Mouse (Mus musculus) adrenal gland (tissue): Measurements from ENCODE around the gene Fam170b.

Experiments
- intact Hi-C: fragments of 180-260 bp; cut with DNase I; formaldehyde crosslinking; loops from one replicate; pipeline ENCODE4 v1.15.1; 2025
- long read RNA-seq, 2 experiments: library from polyadenylated mRNA; unstranded; transcript quantifications; one replicate each; pipeline ENCODE4 v2.0.0; 2020; ENCODE audit warnings: borderline replicate concordance in 1 of 2; ENCODE audit not compliant: insufficient replicate concordance in 1 of 2

Gene Fam170b
- long read RNA-seq, experiment 1, result 0 reads
- long read RNA-seq, experiment 2, result 0 reads

DNA sequence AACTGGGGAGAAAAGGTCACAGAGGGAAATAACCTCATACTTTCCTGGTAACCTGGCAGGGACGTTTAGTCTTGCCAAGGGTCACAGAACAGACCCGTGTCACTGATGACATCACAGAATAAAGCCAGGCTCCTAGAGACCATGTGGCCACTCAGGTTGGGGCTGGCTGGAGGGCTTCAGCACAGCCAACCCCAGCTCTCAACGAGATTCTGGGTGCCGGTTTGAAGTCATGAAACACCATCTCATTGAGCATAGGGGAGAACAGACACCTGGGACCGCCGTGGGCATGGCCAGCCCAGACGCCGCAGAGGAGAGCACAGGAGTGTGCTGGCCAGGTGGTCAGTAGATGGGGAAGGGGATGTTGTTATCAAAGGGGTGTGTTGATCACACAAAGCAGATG is at the start of gene Fam170b:
Gene Fam170b (plus strand): TSS at position 116 of the 400 bp plus-strand sequence.
- intact Hi-C loops, result no loop called here

DNA sequence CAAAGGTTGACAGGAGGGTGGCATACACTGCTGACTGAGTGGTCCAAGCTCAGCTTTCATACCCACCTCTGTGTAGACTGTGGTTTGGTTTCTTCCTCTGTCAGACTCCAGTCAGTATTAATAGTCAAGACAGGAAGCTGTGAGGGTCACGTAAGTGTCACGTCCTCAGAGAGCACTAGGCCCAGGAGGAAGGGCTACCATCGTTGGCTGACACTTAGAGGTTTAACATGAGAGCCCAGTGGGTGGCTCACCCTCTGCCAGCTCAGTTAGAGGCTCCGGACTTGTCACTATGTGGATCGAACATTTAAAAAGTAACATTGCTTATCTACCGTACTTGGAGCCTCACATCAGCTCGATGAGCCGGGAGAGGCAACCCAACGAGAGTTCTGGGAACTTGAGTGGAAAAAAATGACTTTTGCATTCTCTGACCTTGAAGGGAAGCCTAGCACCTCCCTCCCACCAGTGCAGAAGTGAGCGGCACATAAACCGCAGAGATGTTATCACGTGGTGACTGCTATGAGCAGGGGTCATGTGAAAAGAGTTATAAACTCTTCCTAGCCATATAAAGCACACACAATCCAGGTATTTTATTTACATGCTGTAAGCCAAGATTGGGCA is 49.5 kb upstream of the Fam170b start:
- intact Hi-C loops, result no loop called here

DNA sequence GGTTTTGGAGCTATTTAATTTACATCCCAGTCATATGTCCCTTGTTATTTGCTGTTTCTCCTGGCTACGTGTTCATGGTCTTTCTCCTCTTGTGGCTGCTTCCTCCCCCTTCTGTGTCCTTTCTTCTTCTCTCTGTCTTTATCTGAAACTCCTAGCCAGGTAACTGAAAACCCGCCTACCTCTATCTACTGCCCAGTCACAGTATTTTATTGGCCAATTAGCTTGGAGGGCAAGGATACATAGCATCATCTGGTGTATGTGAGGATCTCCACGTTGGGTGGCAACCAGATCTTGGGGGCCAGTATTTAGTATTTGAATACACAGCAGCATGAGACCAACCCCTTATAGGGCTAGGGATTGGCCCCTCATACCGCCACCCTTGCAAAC is 49.0 kb upstream of the Fam170b start:
- intact Hi-C loops, result no loop called here

DNA sequence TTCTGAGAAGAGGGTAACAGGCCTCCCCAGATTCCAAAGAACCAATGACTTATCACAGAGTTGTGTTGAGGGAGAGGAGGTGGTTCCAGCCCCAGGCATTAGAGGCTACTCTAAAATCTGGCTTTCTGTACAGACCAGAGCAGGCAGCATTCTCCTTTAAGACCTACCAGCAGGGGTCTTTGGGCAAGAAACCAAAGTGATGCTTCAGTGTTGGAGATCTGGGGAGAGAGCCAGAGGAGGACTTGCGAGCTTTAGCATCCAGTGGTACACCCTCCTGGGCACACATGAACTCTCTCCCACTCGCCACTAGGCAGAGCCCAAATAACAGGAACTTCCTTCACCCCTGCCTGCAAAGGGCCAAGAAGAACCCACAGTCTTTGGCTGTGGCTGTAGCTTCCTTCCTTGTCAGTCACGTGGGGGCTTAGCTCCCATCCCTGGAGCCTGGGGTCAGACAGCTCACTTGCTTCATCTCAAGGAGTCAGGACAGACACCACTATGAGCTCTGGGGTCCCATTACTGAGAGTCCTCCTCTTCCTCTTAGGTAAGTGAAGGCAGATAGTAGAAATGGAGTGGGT is 48.1 kb upstream of the Fam170b start, which contains the start of gene Tmem273:
Gene Tmem273 (plus strand): TSS at position 408 of the 575 bp plus-strand sequence.
- intact Hi-C loops, result no loop called here

DNA sequence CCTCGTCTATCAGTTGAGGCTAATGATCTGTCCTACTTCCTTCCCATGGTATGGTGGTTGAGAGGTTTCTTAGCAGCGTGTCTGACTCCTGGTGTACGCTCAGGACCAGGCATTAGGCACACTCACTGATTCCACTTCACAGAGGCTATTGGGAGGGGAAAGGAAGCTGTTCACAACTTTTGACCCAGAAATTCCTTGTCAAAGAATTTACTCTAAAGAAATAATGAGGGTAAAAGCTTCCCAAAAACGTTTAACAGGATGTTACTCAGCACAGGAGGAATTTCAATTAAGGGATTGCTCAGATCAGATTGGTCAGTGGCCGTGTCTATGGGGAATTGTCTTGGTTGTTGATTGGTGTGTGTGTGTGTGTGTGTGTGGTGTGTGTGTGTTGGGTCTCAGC is 46.1 kb upstream of the Fam170b start:
- intact Hi-C loops, result no loop called here

DNA sequence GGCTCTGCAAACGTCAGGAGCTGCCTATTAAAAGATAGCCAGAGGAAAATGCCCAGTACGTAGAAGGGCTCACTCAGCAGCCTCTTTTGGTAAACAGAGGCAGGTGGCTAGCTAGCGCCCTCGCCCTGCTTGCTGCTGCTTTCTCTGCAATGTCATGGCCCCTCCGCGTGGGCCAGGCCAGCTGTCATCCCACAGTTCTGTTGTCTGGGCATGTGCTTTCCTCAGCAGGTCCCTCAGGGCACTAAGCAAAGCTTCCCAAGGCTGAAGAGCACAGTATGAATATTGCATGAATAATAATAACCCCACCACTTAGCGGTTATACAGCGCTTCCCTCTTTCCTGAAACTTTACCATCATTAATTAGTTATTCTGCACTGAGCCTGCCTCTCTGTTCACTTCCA is 37.4 kb upstream of the Fam170b start:
- intact Hi-C loops, result no loop called here

DNA sequence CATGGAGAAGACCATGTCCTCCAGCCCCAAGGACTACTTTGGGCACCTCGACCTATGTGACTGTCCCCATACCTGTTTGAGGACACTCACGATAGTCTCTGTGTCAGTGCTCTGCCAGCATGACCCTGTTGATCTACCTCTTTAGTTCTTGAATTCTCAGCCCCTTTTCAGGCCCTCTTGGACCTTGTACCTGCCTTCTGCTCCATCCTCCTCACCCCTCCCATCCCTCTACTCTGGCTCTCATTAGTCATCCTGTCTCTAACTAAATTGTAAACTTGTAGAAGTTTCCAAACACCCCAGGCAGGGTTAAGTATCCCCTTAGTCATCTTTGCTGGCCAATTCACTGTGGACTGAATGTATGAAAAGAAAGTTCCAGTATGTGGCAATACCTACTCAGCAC is 36.0 kb upstream of the Fam170b start:
- intact Hi-C loops, result no loop called here

DNA sequence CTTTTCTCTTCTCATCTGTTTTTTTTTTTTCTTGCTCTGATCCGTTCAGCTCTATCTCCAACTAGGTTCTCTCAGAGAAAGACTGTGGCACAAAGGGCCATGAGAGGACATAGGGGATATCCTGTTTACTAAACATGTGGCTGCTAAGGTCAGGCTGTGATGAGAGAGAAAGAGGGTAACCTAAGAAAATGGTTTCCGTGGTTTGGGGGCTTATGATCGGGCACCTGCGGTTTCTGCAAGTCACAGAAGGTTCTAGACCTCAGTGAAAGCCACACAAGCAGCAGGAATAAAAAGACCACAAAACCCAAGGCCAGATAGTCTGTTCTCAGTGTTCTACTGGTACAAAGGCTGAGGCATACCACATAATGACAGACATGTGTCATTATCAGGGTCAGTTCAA is 35.4 kb upstream of the Fam170b start:
- intact Hi-C loops, result no loop called here

DNA sequence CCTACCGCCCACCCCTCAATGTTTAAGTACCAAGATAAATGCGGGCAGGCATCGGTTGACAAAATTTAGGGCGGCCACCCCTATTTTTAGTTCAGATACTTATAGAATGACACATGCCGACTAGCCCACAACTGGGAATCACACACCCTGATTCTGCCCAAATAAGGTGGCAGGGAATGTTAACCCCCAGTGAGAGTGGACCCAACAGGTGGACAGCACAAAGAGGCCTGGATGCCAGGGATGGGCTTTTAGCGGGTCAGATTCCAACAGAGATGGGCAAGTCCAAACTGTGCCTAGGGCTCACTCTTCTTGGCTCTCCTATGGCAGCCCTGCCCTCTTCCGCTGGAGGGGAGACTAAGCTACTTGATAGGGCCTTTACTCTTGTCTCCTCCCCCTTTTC is 33.7 kb upstream of the Fam170b start:
- intact Hi-C loops, result loop anchor here (5.0 kb wide), 1 partner anchor 193 kb away; no protein-coding TSS in a partner anchor

DNA sequence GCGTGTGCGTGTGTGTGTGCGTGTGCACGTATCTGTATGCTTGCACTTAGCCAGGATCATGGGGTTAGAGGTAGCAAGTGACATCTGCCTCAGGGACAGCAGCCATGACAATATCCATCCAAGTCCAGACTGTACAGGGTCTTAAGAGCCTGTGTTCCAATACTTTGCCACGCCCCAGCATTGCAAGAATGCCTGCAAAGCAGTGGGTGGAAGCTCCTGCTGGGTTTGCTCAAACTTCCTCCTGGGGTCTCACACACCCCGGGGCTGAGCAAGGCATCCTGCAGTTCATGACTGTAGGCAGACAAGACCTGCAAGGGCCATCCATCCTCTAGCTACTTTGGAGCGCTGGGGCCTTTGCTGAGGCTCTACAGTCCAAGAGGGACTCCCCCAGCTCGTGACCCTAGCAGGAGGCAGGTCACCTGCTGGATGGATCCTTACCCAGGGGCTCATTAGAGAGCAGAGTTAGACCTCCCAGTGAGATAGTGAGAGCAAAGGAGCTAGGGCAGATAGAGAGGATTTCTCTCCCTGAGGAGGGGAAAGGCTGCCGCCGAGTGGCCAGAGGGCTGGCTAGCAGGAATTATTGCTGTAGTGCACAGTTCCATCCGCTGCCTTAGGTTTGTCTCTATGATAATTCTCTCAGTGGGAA is 32.6 kb upstream of the Fam170b start:
- intact Hi-C loops, result loop anchor here (5.0 kb wide), 1 partner anchor 194 kb away; no protein-coding TSS in a partner anchor

DNA sequence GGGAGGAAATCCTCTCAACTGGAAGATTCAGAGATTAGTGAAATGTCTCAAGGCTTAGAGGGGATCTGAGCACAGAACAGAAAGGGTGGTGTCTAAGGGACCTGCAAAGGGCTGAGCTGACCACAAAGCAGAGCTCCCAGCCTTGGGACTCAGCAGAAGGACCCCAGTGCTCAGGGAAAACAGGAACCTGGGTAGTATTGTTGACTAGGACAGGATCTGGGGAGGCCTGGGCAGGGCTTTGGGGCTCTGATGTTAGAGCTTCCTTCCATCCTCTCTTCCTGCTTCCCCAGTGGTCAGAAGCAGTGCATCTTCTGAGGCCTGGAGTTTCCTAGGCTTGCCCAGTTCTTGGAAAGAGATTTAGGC is 32.1 kb upstream of the Fam170b start:
- intact Hi-C loops, result loop anchor here (5.0 kb wide), 1 partner anchor 194 kb away; no protein-coding TSS in a partner anchor

DNA sequence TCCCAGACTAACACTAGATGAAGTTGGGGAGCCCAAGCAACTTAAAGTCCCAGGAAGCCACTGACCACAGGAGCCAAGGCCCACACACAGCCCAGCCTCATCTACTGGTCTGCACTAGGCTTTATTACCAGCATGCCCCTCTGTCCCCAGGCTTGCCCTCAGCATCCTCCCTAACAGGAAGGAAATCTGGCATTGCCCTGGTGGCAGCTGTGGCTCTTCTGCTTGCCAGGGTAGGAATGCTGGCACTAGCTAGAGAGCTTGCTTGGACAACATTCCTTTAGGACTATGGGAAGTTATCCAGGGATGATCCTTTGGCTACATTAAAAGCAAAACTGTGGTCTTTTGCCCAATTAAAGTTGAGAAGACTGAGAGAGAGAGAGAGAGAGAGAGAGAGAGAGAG is 23.7 kb upstream of the Fam170b start:
- intact Hi-C loops, result no loop called here

DNA sequence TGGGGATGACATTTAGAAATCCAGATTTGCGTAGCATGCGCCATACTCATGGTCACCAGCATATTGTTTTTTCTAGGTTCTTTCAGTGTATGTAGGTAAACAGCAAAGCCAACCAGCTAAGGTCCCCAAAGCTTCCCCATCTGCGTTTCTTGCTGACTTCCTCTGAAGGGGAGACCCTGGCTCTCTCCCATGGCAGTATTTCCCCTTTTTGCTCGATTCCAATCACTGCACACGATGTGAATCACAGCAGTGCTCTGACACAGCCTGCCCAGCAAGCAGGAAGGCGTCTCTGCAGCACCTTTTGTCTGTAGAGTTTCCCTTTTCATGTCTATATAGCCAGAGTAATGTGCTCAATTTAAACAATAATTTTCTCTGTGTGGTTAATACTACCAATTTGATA is 21.3 kb upstream of the Fam170b start:
- intact Hi-C loops, result no loop called here

DNA sequence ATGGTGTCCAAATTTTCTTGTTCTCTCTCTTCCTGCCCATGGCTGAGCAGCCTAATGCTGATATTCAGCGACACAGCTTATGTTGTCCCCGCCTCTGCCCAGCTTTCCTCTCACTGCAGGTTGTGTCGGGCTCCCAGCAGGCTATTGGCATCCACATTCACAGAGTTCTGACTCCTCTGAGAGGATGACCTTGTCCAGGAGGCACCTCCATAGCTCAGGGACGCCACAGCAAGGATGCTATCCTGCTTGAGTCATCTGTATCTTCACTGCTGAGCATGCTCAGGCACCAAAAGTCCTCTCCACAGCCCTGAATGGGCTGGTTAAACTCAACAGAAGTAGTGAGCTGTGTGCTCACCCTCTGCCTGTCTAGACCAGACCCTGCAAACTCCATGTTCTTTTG is 18.8 kb upstream of the Fam170b start:
- intact Hi-C loops, result no loop called here

DNA sequence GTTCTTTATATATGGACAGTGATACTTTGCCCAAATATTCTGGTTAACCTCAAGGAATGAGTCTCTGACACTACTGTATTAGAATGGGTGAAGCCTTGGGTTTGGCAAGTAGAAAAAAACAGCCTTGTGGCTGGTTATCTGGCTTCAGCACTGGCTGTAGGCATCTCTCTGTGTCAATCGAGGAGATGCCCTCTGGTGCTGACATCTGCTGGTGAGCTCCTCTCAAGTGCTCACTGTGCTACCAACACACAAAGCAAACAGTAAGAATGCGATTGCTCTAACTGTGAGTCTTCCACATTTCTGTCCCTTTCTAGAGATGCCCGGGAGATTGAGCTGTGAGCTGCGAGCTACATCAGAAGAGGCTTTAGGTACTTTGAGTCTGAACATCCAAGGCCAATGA is 17.2 kb upstream of the Fam170b start:
- intact Hi-C loops, result no loop called here

DNA sequence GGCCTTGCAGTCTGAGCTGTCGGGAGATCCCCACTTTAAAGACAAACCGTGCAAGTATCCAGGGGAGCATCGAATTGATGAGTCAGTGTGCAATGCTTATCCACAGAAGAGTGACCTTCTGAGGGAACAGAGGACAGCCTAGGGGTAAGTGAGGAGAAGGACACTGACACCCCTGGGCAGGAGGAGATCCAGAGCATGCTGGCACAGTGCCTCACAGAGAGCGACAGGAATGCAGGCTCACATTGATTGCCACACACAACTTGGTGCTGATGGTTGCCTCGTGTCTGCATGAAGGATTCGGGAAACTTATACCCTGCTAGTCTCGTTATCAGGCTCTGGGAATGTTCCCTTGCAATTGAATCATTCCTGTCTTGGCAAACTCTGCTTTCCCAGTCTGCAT is 16.5 kb upstream of the Fam170b start:
- intact Hi-C loops, result no loop called here

DNA sequence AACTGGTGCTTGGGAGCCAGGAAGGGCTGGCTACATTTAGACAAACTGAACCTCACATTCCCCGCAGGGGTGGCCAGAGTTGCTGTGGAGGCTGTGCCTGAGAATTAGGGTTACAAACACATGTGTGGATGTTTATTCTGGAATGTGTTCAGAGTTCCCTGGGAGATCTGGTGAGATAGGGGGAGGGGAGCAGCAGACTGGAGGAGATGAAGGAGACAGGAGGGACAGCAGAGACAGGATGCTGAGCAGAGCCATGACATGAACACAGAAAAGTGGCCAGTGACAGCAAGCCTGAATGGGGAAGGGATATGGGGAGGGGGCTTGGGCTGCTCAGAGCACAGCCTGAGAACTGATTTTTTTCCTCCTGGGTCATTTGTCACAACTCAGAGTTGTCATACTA is 14.5 kb upstream of the Fam170b start:
- intact Hi-C loops, result no loop called here

DNA sequence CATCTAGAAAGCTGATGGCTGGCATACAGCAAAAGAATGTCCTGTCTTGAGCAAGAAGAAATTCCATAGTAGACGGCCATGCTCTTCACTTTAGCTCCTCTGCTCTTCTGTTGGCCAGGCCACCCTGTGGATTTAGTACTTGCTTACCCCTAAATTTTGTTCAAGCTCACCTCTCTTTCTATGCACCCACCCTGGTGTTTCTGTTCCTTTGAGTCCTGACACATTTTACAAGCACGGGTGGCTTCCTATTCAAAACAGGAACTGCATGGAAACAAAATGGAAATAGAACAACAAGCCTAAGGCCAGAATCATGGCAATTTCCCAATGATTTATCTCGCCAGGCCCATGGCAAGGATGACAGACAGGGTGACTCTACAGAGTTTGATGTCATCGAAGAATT is 10.9 kb upstream of the Fam170b start:
- intact Hi-C loops, result no loop called here

DNA sequence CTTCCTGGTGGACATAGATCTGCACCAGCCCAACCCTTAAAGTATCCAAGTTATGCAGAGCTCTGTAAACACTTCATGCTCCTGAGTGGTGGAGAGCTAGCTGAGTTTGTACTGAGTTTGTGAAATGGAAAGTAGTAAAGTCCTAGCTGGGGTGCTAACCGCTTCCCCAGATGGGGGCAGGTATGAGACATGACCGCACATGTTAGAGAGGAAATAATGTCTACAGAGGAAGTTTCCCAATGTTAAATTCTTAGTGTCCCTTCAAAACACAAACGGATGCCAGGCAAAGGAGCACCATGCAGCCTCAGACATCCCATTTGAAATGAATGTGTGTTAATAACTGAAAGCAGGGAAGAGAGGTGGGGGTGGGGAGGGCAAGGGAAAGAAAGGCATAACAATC is 9.9 kb upstream of the Fam170b start:
- intact Hi-C loops, result no loop called here

DNA sequence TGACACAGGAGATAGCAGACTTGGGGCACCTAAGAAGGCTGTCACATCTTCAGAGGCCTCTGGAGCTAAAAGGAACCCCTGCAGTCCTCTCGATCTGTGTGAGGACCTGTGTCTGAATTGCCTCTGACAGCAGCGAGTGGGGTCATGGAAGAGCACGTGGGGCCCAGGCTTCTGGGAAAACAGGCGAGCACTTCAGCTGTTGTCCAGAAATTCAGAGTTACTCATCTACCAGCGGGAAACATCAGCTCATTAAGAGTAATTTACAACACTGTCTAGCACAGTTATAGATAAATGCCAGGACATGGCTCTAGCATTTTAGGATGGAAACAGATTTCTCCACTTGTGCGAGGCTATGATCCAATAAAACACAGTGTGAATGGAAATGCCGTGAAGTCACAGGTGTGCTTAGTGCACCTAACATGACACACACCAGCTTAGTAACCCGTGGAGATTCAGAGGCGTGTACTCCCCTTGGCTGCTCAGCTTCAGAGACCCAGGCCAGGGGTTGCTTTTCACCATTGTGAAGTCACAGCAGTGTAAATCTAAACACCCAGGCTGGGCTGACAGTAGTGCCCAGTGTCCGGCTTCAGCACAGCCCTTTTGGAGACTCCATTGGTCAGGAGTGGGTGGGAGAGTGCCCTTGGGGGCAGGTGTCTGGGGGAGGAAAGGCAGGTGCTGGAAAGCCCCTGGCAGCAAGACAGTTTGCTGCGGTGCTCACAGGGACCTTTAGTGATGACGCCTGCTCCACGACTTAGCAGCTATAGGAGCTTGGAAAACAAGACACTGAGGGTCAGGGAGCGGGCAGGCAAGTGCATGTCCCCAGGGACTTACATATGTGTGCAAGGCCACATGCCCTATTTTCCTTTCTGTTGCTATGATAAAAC is 9.3 kb upstream of the Fam170b start:
- intact Hi-C loops, result no loop called here

DNA sequence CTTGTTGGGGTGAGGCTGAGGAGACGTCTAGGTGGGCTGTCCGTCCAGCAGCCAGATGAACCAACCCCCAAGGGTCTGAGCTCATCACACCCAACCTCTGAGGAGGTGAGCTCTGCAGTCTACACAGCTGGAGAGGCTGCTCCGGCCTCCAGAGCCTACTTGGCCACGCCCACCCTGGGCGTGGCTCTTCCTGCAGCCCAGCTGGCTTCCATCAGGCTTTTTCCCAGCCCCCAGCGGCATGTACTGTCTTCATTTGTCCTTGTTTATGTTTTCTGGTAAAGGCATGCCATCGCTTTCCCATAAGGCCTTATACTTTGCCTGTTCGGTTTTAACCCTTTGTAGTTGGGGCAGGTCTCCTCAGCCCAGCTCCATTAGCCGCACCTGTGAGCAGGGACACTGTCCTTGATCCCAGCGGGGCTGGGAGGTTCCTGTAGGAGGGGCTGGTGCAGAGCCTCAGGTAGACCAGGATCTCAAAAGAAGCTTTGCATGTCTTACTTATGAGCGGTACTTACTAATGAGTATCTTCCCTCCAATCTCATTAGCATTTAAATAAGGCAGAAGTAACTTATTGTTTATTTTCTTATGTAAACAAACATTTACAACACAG is 8.2 kb upstream of the Fam170b start:
- intact Hi-C loops, result no loop called here
